Mouse (Mus musculus): ENCODE measurements around the gene Rprd1b.

GRCm38 (mm10) chr2:158169771-158170170, 141.5 kb downstream of the Rprd1b start:
- TF ChIP-seq CTCF (IDR thresholded peaks at IDR 0.05; ENCODE audit: control insufficient read depth, insufficient read depth, insufficient read length): no peak
- no peak for TF ChIP-seq MAX (IDR thresholded peaks at IDR 0.05)
- TF ChIP-seq FOSL1 (IDR thresholded peaks at IDR 0.05; ENCODE audit: insufficient read depth, low read length, poor library complexity, severe bottlenecking): no peak
- no peak for TF ChIP-seq MYOG (IDR thresholded peaks at IDR 0.05; ENCODE audit: control insufficient read depth, extremely low read depth, insufficient read length)
- no peak for TF ChIP-seq MYOD1 (IDR thresholded peaks at IDR 0.05; ENCODE audit: control insufficient read depth, insufficient read length, low read depth)
- TF ChIP-seq USF1 (IDR thresholded peaks at IDR 0.05; ENCODE audit: low read depth): no peak

Data from C2C12 (cell line).